ENCODE assay signal across 12 mouse cellular contexts in genomic region chr15:99607388-99608113, GRCm38 (mm10). TPM values are rescaled to one million over a fixed set of nuclear protein-coding genes. Genes with fewer than 3 reads are reported as not detected.
DNase-seq lines count a peak whose midpoint lies in the region; ATAC-seq and TF ChIP-seq lines count a peak whose summit lies in the region.
"Had no signal": no experiment of that assay in that cellular context is flagged by ENCODE, and none has a peak within 500 bp of the region (broad histone marks: within the 10 kb centered on the region; RNA-seq: fewer than 3 reads in every experiment).

No protein-coding gene starts in this region.

- H3K4me1 ChIP-seq in kidney, embryonic 15.5 days: peaks cover 40% of the 10 kb centered on the region
- peaks cover 59% of the 10 kb centered on the region for H3K4me1 ChIP-seq in hindbrain, embryonic 12.5 days
- H3K4me1 ChIP-seq in midbrain, postnatal 0 days (ENCODE audit: insufficient read depth, low read length): no peaks in the 10 kb centered on the region

- WGBS in kidney, embryonic 15.5 days: 13% methylated on average over 10 of the region's 10 CpGs
- 13% methylated on average over 10 of the region's 10 CpGs for WGBS in hindbrain, embryonic 12.5 days
- WGBS in midbrain, postnatal 0 days: 20% methylated on average over 10 of the region's 10 CpGs

- no peak for ATAC-seq in kidney, embryonic 15.5 days (replicated peaks; ENCODE audit: low FRiP score)
- peak; percentile 83 for ATAC-seq in hindbrain, embryonic 12.5 days (ENCODE audit: low FRiP score)
- no peak for ATAC-seq in midbrain, postnatal 0 days (ENCODE audit: low FRiP score)
- ATAC-seq: CD4-positive, CD25-positive, alpha-beta regulatory T cell, adult 4 months; lung, postnatal 0 days had no signal

- DNase-seq in kidney, postnatal 14 days: no peak
- peak; percentile 74 for DNase-seq in embryo, embryonic 10.5 days (ENCODE audit: low spot score)
- DNase-seq in midbrain, postnatal 0 days (ENCODE audit: low spot score): peak; percentile 79
- no peak for DNase-seq in lung, postnatal 25 days (ENCODE audit: low spot score)
- DNase-seq in spleen, adult 12 weeks (ENCODE audit: low spot score): no peak
- DNase-seq in heart, adult 9 months (ENCODE audit: low spot score in 2 of 2): no peak

- no peak overlapping the region for H3K4me3 ChIP-seq in kidney, embryonic 15.5 days (replicated peaks)
- no peak overlapping the region for H3K4me3 ChIP-seq in hindbrain, embryonic 12.5 days
- no peak overlapping the region for H3K4me3 ChIP-seq in midbrain, postnatal 0 days (ENCODE audit: low read depth, low read length)

- no peaks in the 10 kb centered on the region for H3K9me3 ChIP-seq in kidney, embryonic 15.5 days (replicated peaks)
- H3K9me3 ChIP-seq in hindbrain, embryonic 12.5 days (replicated peaks): 0 out of 2 replicates have a peak, but pooled peaks cover 2% of the 10 kb centered on the region
- H3K9me3 ChIP-seq in midbrain, postnatal 0 days (ENCODE audit: low read length): no peaks in the 10 kb centered on the region

- H3K36me3 ChIP-seq in kidney, embryonic 15.5 days: no peaks in the 10 kb centered on the region
- no peaks in the 10 kb centered on the region for H3K36me3 ChIP-seq in hindbrain, embryonic 12.5 days
- H3K36me3 ChIP-seq in midbrain, postnatal 0 days (ENCODE audit: insufficient read depth, low read length): no peaks in the 10 kb centered on the region

- TF ChIP-seq CTCF in midbrain, postnatal 0 days (IDR thresholded peaks at IDR 0.05): no peak

- no peak overlapping the region for H3K27ac ChIP-seq in kidney, embryonic 15.5 days
- peak overlapping the region; percentile 62 for H3K27ac ChIP-seq in hindbrain, embryonic 12.5 days
- no peak overlapping the region for H3K27ac ChIP-seq in midbrain, postnatal 0 days (ENCODE audit: low read depth, low read length)

- H3K4me2 ChIP-seq in kidney, embryonic 15.5 days: no peak overlapping the region
- H3K4me2 ChIP-seq in hindbrain, embryonic 12.5 days (replicated peaks): no peak overlapping the region
- no peak overlapping the region for H3K4me2 ChIP-seq in midbrain, postnatal 0 days (ENCODE audit: low read depth, low read length, poor library complexity, severe bottlenecking)

- peaks cover 11% of the 10 kb centered on the region; the same call in 1 of the 2 replicates for H3K27me3 ChIP-seq in kidney, embryonic 15.5 days
- H3K27me3 ChIP-seq in hindbrain, embryonic 12.5 days: peaks cover 15% of the 10 kb centered on the region; the same call in 1 of the 2 replicates
- no peaks in the 10 kb centered on the region for H3K27me3 ChIP-seq in midbrain, postnatal 0 days (ENCODE audit: insufficient read depth, low read length)

- 0 out of 2 replicates have a peak overlapping the region, but pooled peaks have one; percentile 10 for H3K9ac ChIP-seq in kidney, embryonic 15.5 days
- H3K9ac ChIP-seq in hindbrain, embryonic 12.5 days: no peak overlapping the region; the same call in 1 of the 2 replicates
- H3K9ac ChIP-seq in midbrain, postnatal 0 days (replicated peaks; ENCODE audit: low read length, poor library complexity, severe bottlenecking): no peak overlapping the region

RNA-seq across cellular contexts. Expression of gene Aqp6, which starts 6.4 kb away (rescaled TPM):
- polyA plus RNA-seq in kidney, embryonic 15.5 days (2015; fragmentation: Nextera tagmentation; extraction: Ambion mirVana): 0.08 TPM in 1 of 2 replicates, not detected in the other
- 1.3 and 2.8 TPM in 2 replicates for polyA plus RNA-seq in hindbrain, embryonic 12.5 days (2016; fragmentation: Nextera tagmentation; extraction: Ambion mirVana)
- 1.7 TPM in 1 of 2 replicates, not detected in the other for total RNA-seq in midbrain, postnatal 0 days (2014; rRNA removed)
- 0.23 and 0.28 TPM in 2 replicates for polyA plus RNA-seq in midbrain, postnatal 0 days (2015; fragmentation: Nextera tagmentation; extraction: Ambion mirVana)
- polyA plus RNA-seq: CD4-positive, CD25-positive, alpha-beta regulatory T cell, adult 4 months; large intestine, adult 2 months; lung, postnatal 0 days; small intestine, adult 2 months had no signal

RNA-seq across cellular contexts. Expression of gene Aqp5, which starts 17.0 kb away (rescaled TPM):
- 1.5 and 2.6 TPM in 2 replicates for polyA plus RNA-seq in kidney, embryonic 15.5 days (2015; fragmentation: Nextera tagmentation; extraction: Ambion mirVana)
- polyA plus RNA-seq in hindbrain, embryonic 12.5 days (2016; fragmentation: Nextera tagmentation; extraction: Ambion mirVana): 2.4 and 2.7 TPM in 2 replicates
- total RNA-seq in midbrain, postnatal 0 days (2014; rRNA removed): 2.4 and 3.2 TPM in 2 replicates
- polyA plus RNA-seq in midbrain, postnatal 0 days (2015; fragmentation: Nextera tagmentation; extraction: Ambion mirVana): 1.0 and 1.4 TPM in 2 replicates
- polyA plus RNA-seq: CD4-positive, CD25-positive, alpha-beta regulatory T cell, adult 4 months had no signal

RNA-seq across cellular contexts. Expression of gene Aqp2, which starts 28.7 kb away (rescaled TPM):
- 42.5 and 66.2 TPM in 2 replicates for polyA plus RNA-seq in kidney, embryonic 15.5 days (2015; fragmentation: Nextera tagmentation; extraction: Ambion mirVana)
- not detected in 2 replicates for polyA plus RNA-seq in hindbrain, embryonic 12.5 days (2016; fragmentation: Nextera tagmentation; extraction: Ambion mirVana)
- total RNA-seq in midbrain, postnatal 0 days (2014; rRNA removed): not detected in 2 replicates
- polyA plus RNA-seq in midbrain, postnatal 0 days (2015; fragmentation: Nextera tagmentation; extraction: Ambion mirVana): not detected in 2 replicates
- polyA plus RNA-seq: CD4-positive, CD25-positive, alpha-beta regulatory T cell, adult 4 months; large intestine, adult 2 months; lung, postnatal 0 days; small intestine, adult 2 months had no signal

RNA-seq across cellular contexts. Expression of gene Racgap1, which starts 43.9 kb away (rescaled TPM):
- 141 and 147 TPM in 2 replicates for polyA plus RNA-seq in kidney, embryonic 15.5 days (2015; fragmentation: Nextera tagmentation; extraction: Ambion mirVana)
- 177 and 185 TPM in 2 replicates for polyA plus RNA-seq in hindbrain, embryonic 12.5 days (2016; fragmentation: Nextera tagmentation; extraction: Ambion mirVana)
- total RNA-seq in midbrain, postnatal 0 days (2014; rRNA removed): 27.0 and 32.9 TPM in 2 replicates
- polyA plus RNA-seq in midbrain, postnatal 0 days (2015; fragmentation: Nextera tagmentation; extraction: Ambion mirVana): 27.2 TPM in 2 replicates

Comparison
In these comparisons a context has a peak if more than half of its experiments do, and no peak if none do; other contexts are left out.
1. DNase-seq: peak in embryo, embryonic 10.5 days (single experiment) and midbrain, postnatal 0 days (single experiment); none in kidney, postnatal 14 days (single experiment), lung, postnatal 25 days (single experiment), spleen, adult 12 weeks (single experiment) and heart, adult 9 months (0 of 2).
2. RNA of gene Aqp2, which starts 28.7 kb away (polyA plus RNA-seq): 42.5 to 66.2 TPM in kidney, embryonic 15.5 days; not detected in hindbrain, embryonic 12.5 days and not detected in midbrain, postnatal 0 days; every median in the first group is over 10 times any median in the second.